Mouse (Mus musculus) limb, embryonic 14.5 days (tissue): ENCODE results near the gene Thsd7a. TPM values are rescaled to one million over a fixed set of nuclear protein-coding genes. Genes with fewer than 3 reads are reported as not detected.

Experiments used
- ATAC-seq: fragments of 200-750 bp; cut with Nextera tagmentation; 2 replicates; pipeline ENCODE4 v1.8.0; 2017; ENCODE audit warnings: low read depth, moderate number of reproducible peaks, moderate TSS enrichment; ENCODE audit not compliant: low FRiP score
- DNase-seq: peaks from one replicate; pipeline ENCODE4 v3.0.0-alpha.2; 2015; ENCODE audit warnings: low spot score
- H3K27ac ChIP-seq: fragments of 300-500 bp; sonication (generic); replicated peaks from 2 replicates; pipeline ENCODE4 v1.5.1; 2014; ENCODE audit warnings: low read depth, mild to moderate bottlenecking, low read length, moderate library complexity, mixed read lengths
- H3K27me3 ChIP-seq: fragments of 300-500 bp; sonication (generic); 2 replicates; pipeline ENCODE4 v1.6.1; 2014; ENCODE audit warnings: low read length, mixed read lengths; ENCODE audit not compliant: control insufficient read depth, insufficient read depth
- H3K36me3 ChIP-seq: fragments of 300-500 bp; sonication (generic); 2 replicates; pipeline ENCODE4 v1.6.1; 2014; ENCODE audit warnings: mild to moderate bottlenecking, low read length, moderate library complexity, mixed read lengths; ENCODE audit not compliant: control insufficient read depth, insufficient read depth
- H3K4me1 ChIP-seq: fragments of 300-500 bp; sonication (generic); 2 replicates; pipeline ENCODE4 v1.6.1; 2014; ENCODE audit warnings: antibody characterized with exemption, low read length, mixed read lengths; ENCODE audit not compliant: control insufficient read depth, insufficient read depth
- H3K4me2 ChIP-seq: fragments of 300-500 bp; sonication (generic); replicated peaks from 2 replicates; pipeline ENCODE4 v1.6.1; 2014; ENCODE audit warnings: low read depth, mild to moderate bottlenecking, low read length, moderate library complexity; ENCODE audit not compliant: severe bottlenecking
- H3K4me3 ChIP-seq: fragments of 300-500 bp; sonication (generic); replicated peaks from 2 replicates; pipeline ENCODE4 v1.5.1; 2014; ENCODE audit warnings: low read length
- H3K9ac ChIP-seq: fragments of 300-500 bp; sonication (generic); 2 replicates; pipeline ENCODE4 v1.6.1; 2014; ENCODE audit warnings: mild to moderate bottlenecking, low read depth, low read length, moderate library complexity; ENCODE audit not compliant: severe bottlenecking
- H3K9me3 ChIP-seq: fragments of 300-500 bp; sonication (generic); 2 replicates; pipeline ENCODE4 v1.6.1; 2016; ENCODE audit warnings: low read length; ENCODE audit not compliant: control insufficient read depth
- POLR2A ChIP-seq: fragments of 200-500 bp; IDR thresholded peaks from 2 replicates; pipeline ENCODE4 v1.8.0; 2012; ENCODE audit warnings: inconsistent platforms, mild to moderate bottlenecking, moderate library complexity, borderline replicate concordance; ENCODE audit not compliant: insufficient read depth, insufficient read length; ENCODE audit errors: extremely low read depth
- WGBS: fragments of 180-500 bp; shearing (Covaris S2); extraction: QIAGEN DNeasy Blood & Tissue Kit; methylation state at CpG from one replicate; pipeline ENCODE4 v1.1.7; 2014; 5-methylcytosine and 5-hydroxymethylcytosine counted together
- polyA plus RNA-seq, 2 experiments: library from polyadenylated mRNA; depleted of rRNA in 1 of 2; stranded (reverse) in 1 of 2; unstranded in 1 of 2; fragments of >200 nt; fragmentation: Nextera tagmentation in 1 of 2; extraction: Ambion mirVana in 1 of 2; gene quantifications; 2 replicates each; pipeline versions ENCODE4 v1.2.1 to v1.2.3; 2012 to 2014

Thsd7a gene
- polyA plus RNA-seq, 2 experiments = 3.0 to 5.5 TPM

DNA sequence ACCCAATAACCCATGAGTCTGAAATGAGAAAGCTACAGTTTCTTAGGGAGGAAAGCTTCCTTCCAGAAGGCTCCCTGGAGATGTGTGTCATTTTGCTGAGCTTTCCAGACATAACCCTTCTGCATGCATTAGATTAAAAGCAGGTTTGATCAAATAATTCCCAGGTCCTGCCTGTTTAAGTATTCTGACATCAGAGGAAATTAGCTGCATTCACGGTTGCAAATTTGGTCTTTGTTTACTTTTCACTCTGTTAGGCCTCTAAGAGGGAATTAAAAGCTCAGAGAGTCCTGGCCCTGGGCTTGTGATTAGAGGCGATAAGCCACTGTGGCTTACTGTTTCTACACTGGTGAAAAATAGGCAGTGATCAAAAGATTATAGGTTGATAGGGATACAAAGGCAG is 1.2 kb upstream of the Thsd7a start:
- H3K4me3 ChIP-seq = no peak overlapping the region
- no peak for DNase-seq
- no peak overlapping the region for H3K4me2 ChIP-seq
- no peak overlapping the region for H3K9ac ChIP-seq
- H3K27ac ChIP-seq = no peak overlapping the region
- TF ChIP-seq POLR2A = no peak
- H3K36me3 ChIP-seq = no peaks in the 10 kb centered on the region
- no peaks in the 10 kb centered on the region for H3K27me3 ChIP-seq
- 36% methylated on average over 2 of the region's 2 CpGs for WGBS
- no peaks in the 10 kb centered on the region for H3K9me3 ChIP-seq
- peaks cover 3% of the 10 kb centered on the region; the same call in 1 of the 2 replicates for H3K4me1 ChIP-seq
- no peak for ATAC-seq

DNA sequence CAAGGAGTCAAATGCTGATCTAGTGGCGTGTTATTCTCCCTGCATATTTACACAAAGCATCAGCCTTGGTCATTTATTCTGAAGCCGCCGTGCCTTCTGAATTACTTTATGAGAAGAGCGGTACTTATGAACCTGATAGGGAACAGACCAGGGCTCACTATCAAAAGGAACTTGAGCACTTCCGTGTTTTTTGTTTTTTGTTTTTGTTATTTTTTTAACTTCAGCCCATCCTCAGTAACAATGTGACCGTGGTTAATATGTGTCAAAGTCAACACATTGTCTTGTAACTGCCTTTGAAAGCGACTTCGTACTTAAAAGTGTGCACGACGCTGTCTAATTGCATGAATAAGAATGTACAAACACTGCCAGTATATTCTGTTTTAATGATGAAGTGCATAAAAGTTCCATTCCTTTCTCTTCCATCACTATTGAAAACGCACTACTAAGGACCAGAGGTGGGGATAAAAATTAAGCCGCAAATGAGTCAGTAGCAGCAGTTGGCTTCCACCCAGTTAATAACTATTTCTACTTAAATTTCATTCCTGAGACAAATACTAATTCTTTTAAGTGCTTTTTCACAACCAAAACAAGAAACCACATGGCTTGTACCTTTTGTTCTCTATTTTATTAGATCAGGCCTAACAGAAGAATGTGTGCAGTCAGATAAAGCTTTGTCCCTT is 461 bp upstream of the Thsd7a start:
- H3K4me3 ChIP-seq = peak overlapping the region; percentile 71
- no peaks in the 10 kb centered on the region for H3K36me3 ChIP-seq
- DNase-seq = no peak
- H3K9me3 ChIP-seq = no peaks in the 10 kb centered on the region
- no peak for ATAC-seq
- TF ChIP-seq POLR2A = no peak
- 13% methylated on average over 12 of the region's 12 CpGs for WGBS
- peak overlapping the region; percentile 95 for H3K4me2 ChIP-seq
- H3K27ac ChIP-seq = no peak overlapping the region; the same call in 1 of the 2 replicates
- no peaks in the 10 kb centered on the region for H3K27me3 ChIP-seq
- peaks cover 3% of the 10 kb centered on the region; the same call in 1 of the 2 replicates for H3K4me1 ChIP-seq
- peak overlapping the region; percentile 77 for H3K9ac ChIP-seq

DNA sequence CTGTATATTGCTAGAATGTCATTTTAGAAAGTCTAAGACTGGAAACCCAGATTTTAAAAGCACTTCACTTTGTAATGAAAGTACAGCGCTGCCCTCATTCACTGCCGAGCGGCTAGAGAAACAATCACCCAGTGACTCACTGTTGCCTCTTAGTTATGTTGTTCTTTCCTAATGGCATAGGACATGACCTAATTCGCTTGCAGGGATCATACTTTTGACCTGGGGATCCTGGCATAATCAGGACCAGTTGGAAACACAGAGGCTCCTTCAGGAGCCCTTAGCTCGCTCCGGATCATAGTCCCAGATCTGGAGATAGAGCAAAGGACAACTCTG is 790 bp downstream of the Thsd7a start:
- Histone ChIP-seq H3K36me3 (no peaks in the 10 kb centered on the region), H3K9ac (peak overlapping the region; percentile 77), H3K27ac (peak overlapping the region; percentile 81; the same call in 1 of the 2 replicates), H3K4me1 (peaks cover 3% of the 10 kb centered on the region; the same call in 1 of the 2 replicates), H3K27me3 (no peaks in the 10 kb centered on the region), H3K4me3 (peak overlapping the region; percentile 71), H3K4me2 (peak overlapping the region; percentile 95), H3K9me3 (no peaks in the 10 kb centered on the region)
- under 1% methylated on average over 6 of the region's 6 CpGs for whole genome bisulfite sequencing
- no peak for TF ChIP-seq POLR2A
- DNase-seq (peak; percentile 10), ATAC-seq (peak; percentile 13; the same call in 1 of the 2 replicates)

DNA sequence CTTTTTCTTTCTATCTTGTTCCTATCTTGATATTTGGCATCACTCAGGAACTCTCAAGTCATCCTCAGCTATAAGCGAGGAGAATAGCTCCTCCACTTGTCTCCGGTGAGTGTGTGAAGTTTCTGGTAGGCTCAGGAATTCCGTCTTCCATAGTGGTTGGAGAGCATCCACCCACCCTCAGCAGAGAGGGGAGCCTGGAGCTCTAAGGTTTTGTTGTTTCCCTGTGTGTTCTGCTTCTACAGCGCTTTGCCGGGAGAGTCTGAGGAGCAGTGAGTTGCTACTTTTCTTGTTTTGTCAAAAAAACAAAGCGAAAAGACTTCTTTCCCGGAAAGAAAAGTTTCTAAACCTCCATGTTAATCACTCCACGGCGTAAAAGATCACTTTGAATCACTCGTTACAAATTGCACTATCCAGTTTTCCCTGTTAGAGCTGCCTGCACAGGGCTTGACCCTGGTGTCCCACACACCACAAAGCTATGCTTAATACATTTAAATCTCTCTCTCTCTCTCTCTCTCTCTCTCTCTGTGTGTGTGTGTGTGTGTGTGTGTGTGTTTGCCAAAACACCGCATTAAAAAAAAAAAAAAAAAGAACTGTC is 1.3 kb downstream of the Thsd7a start:
- H3K9ac ChIP-seq = peak overlapping the region; percentile 77
- H3K27me3 ChIP-seq = no peaks in the 10 kb centered on the region
- ATAC-seq = no peak

DNA sequence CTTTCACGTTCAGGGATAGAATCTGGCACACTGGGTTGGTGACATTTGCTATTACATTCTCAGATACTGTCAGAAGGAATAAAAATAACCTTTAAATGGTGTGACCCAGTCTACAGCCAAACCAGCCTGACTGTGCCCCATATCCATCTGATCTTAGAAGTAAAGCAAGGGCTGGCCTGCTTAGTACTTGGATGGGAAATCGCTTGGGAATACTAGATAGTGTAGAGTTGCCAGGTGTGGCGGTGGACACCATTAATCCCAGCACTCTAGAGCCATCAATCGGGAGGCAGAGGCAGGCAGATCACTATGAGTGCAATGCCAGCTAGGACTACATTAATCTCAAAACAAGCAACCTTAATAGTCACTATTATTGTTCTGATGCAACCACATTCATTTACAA is 6.4 kb downstream of the Thsd7a start:
- ATAC-seq = no peak
- WGBS = 85% methylated on average over 4 of the region's 4 CpGs

More for the DNA sequence above, 1.3 kb downstream of the Thsd7a start:
- no peak overlapping the region for H3K27ac ChIP-seq
- no peaks in the 10 kb centered on the region for H3K36me3 ChIP-seq
- peak overlapping the region; percentile 95 for H3K4me2 ChIP-seq
- H3K4me3 ChIP-seq = peak overlapping the region; percentile 71
- TF ChIP-seq POLR2A = no peak
- H3K9me3 ChIP-seq = no peaks in the 10 kb centered on the region
- 10% methylated on average over 11 of the region's 11 CpGs for WGBS
- H3K4me1 ChIP-seq = peaks cover 3% of the 10 kb centered on the region; the same call in 1 of the 2 replicates
- peak; percentile 42 for DNase-seq

More for the DNA sequence above, 6.4 kb downstream of the Thsd7a start:
- H3K27me3 ChIP-seq = no peaks in the 10 kb centered on the region
- H3K4me1 ChIP-seq = no peaks in the 10 kb centered on the region
- no peak overlapping the region for H3K4me2 ChIP-seq
- no peaks in the 10 kb centered on the region for H3K36me3 ChIP-seq
- H3K27ac ChIP-seq = no peak overlapping the region
- no peak for DNase-seq
- no peak overlapping the region for H3K4me3 ChIP-seq
- no peaks in the 10 kb centered on the region for H3K9me3 ChIP-seq
- no peak for TF ChIP-seq POLR2A
- H3K9ac ChIP-seq = no peak overlapping the region
